Mouse (Mus musculus): ENCODE results near the gene Irf2bp2. TPM values are rescaled to one million over a fixed set of nuclear protein-coding genes. Genes with fewer than 3 reads are reported as not detected.
A peak's percentile ranks its signal among the peaks of the same experiment; 100 is the strongest.

Gene Irf2bp2
- polyA plus RNA-seq (2012; rRNA removed), result 81.2 and 127 TPM in 2 replicates

GRCm38 (mm10) chr8:126593889-126594480 lies at the start of gene Irf2bp2:
Irf2bp2 (minus strand) TSS chr8:126593986.
- TF ChIP-seq POLR2A (IDR thresholded peaks at IDR 0.05; ENCODE audit: borderline replicate concordance, extremely low read depth, low read depth, low read length) (peak; percentile 92), CTCF (IDR thresholded peaks at IDR 0.05; ENCODE audit: insufficient read depth, low read length) (no peak)
- Histone ChIP-seq H3K4me1 (ENCODE audit: control insufficient read depth, insufficient read depth, low read length) (peaks cover 8% of the 10 kb centered on the region), H3K4me3 (replicated peaks; ENCODE audit: extremely low read depth, low read depth, low read length) (peak within 1 kb of the TSS; percentile 96)
- DNase-seq, result peak; percentile 84
- 1% methylated on average over 55 of the region's 56 CpGs for WGBS

GRCm38 (mm10) chr8:126642665-126643064 lies 48.9 kb upstream of the Irf2bp2 start:
- no peaks in the 10 kb centered on the region for H3K4me1 ChIP-seq (ENCODE audit: control insufficient read depth, insufficient read depth, low read length)
- DNase-seq, result no peak
- 95% methylated on average over 4 of the region's 4 CpGs for WGBS
- TF ChIP-seq POLR2A (IDR thresholded peaks at IDR 0.05; ENCODE audit: borderline replicate concordance, extremely low read depth, low read depth, low read length) (no peak), CTCF (IDR thresholded peaks at IDR 0.05; ENCODE audit: insufficient read depth, low read length) (no peak)
- no peak overlapping the region for H3K4me3 ChIP-seq (replicated peaks; ENCODE audit: extremely low read depth, low read depth, low read length)

DNA sequence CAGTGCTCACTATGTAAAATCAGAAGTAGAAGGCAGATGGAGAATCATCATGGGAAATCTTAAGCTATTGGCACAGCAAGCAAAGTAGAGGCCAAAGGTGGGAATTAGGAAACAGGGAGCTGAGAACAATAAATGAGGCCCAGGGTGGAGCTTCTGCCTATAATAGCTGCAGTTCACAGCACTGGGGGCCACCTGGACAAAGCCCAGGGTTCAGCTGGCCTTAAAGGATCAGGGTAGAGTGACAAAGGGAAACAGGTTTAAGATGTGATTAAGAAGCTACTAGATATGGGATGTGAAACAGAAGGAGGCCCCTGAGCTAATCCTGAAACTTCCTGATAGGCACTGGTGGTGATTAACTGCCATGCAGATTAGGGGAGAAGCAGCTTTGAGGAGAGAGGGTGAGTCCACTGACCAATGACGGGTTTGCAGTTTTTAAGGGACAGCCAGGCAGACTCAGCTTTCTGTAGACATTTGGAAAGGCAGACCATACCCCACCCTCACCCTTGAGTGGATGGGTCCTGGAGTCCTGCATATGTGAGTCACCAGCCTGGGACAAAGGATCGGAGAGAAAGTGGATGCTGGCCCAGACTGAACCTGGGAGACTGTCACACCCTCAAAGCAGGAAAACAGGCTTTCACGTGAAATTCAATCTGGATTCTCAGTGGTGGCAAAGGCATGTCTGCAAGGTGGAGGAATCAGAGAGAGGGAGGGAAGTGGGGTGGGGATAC lies 47.9 kb upstream of the Irf2bp2 start:
- DNase-seq, result no peak
- H3K4me3 ChIP-seq (replicated peaks; ENCODE audit: extremely low read depth, low read depth, low read length), result no peak overlapping the region
- TF ChIP-seq POLR2A (IDR thresholded peaks at IDR 0.05; ENCODE audit: borderline replicate concordance, extremely low read depth, low read depth, low read length) (no peak), CTCF (IDR thresholded peaks at IDR 0.05; ENCODE audit: insufficient read depth, low read length) (no peak)
- no peaks in the 10 kb centered on the region for H3K4me1 ChIP-seq (ENCODE audit: control insufficient read depth, insufficient read depth, low read length)
- 67% methylated on average over 3 of the region's 3 CpGs for WGBS

DNA sequence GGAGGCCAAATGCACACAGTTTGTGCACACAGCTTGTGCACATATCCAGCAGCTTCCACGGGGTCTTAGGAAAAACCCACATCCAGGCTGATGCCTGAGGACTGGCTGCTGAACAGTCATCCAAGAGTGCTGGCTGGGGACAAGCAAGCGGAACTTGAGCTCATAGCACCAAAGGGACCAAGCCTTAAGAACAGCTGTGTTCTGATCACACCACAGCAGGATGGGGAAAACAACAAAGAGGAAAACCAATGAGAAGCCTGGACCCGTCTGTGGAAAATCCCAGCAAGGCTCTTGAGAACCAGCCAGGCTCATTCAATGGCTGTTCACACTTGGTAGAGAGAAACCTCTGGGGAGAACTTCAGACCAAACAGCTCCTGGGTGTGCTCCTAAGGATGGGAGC lies 45.4 kb upstream of the Irf2bp2 start:
- no peak for TF ChIP-seq CTCF (IDR thresholded peaks at IDR 0.05; ENCODE audit: insufficient read depth, low read length)
- TF ChIP-seq POLR2A (IDR thresholded peaks at IDR 0.05; ENCODE audit: borderline replicate concordance, extremely low read depth, low read depth, low read length), result peak; percentile 37; the same call in 1 of the 2 replicates
- WGBS, result 68% methylated on average over 3 of the region's 3 CpGs
- Histone ChIP-seq H3K4me1 (ENCODE audit: control insufficient read depth, insufficient read depth, low read length) (0 out of 2 replicates have a peak, but pooled peaks cover 2% of the 10 kb centered on the region), H3K4me3 (replicated peaks; ENCODE audit: extremely low read depth, low read depth, low read length) (no peak overlapping the region)
- DNase-seq, result no peak

GRCm38 (mm10) chr8:126638027-126638426 lies 44.2 kb upstream of the Irf2bp2 start:
- Histone ChIP-seq H3K4me3 (replicated peaks; ENCODE audit: extremely low read depth, low read depth, low read length) (no peak overlapping the region), H3K4me1 (ENCODE audit: control insufficient read depth, insufficient read depth, low read length) (0 out of 2 replicates have a peak, but pooled peaks cover 2% of the 10 kb centered on the region)
- WGBS, result 55% methylated on average over 8 of the region's 8 CpGs
- DNase-seq, result no peak
- TF ChIP-seq CTCF (IDR thresholded peaks at IDR 0.05; ENCODE audit: insufficient read depth, low read length), result no peak
- no peak for TF ChIP-seq POLR2A (IDR thresholded peaks at IDR 0.05; ENCODE audit: borderline replicate concordance, extremely low read depth, low read depth, low read length)

- DNase-seq, result no peak
- 0 out of 2 replicates have a peak, but pooled peaks cover 2% of the 10 kb centered on the region for H3K4me1 ChIP-seq (ENCODE audit: control insufficient read depth, insufficient read depth, low read length)
- TF ChIP-seq POLR2A (IDR thresholded peaks at IDR 0.05; ENCODE audit: borderline replicate concordance, extremely low read depth, low read depth, low read length), result no peak
- no peak for TF ChIP-seq CTCF (IDR thresholded peaks at IDR 0.05; ENCODE audit: insufficient read depth, low read length)
- H3K4me3 ChIP-seq (replicated peaks; ENCODE audit: extremely low read depth, low read depth, low read length), result no peak overlapping the region
- 36% methylated on average over 6 of the region's 6 CpGs for WGBS
Measured at GRCm38 (mm10) chr8:126634541-126635048, 40.8 kb upstream of the Irf2bp2 start.

DNA sequence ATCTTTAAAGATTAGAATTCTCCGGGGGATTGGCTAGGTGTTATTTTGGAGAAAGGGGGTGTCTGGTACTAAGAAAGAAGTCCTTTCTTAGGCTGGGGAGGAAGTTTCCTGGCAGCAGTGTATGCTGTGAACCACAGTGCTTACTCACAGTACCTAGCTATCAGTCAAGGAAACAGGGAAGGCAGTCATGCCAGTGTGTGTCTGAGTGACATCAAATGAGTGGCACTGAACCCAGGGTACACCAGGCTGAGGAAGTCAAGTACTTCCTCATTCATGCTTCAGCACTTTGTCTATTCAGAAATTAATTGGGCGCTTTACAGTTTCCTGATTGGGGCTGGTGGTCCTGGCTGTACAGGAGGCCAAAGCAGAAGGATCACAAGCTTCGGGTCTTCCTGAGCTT lies 34.8 kb upstream of the Irf2bp2 start:
- no peak for DNase-seq
- H3K4me1 ChIP-seq (ENCODE audit: control insufficient read depth, insufficient read depth, low read length), result no peaks in the 10 kb centered on the region; the same call in 1 of the 2 replicates
- no peak overlapping the region for H3K4me3 ChIP-seq (replicated peaks; ENCODE audit: extremely low read depth, low read depth, low read length)
- 71% methylated on average over 3 of the region's 3 CpGs for WGBS
- TF ChIP-seq POLR2A (IDR thresholded peaks at IDR 0.05; ENCODE audit: borderline replicate concordance, extremely low read depth, low read depth, low read length) (no peak), CTCF (IDR thresholded peaks at IDR 0.05; ENCODE audit: insufficient read depth, low read length) (no peak)

DNA sequence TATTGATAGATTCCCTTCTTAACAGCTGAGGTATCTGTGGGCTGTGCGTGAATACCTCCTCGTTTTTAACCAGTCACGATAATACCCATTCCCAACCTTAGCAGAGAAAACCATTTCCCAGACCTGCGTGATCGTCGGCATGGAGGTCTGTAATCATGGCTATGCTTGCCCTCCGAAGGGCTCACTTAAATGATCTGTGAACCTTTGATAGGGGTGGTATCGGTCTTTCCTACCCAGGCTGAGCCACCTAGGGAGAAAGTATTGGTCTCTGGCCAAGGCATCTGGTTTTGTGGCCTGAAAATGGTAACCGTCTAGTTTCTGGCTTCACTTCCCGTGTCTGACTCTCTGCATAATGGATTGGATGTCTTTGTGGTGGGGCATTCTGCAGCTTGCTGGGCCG lies 32.6 kb upstream of the Irf2bp2 start:
- H3K4me1 ChIP-seq (ENCODE audit: control insufficient read depth, insufficient read depth, low read length), result no peaks in the 10 kb centered on the region; the same call in 1 of the 2 replicates
- DNase-seq, result no peak
- 85% methylated on average over 11 of the region's 11 CpGs for WGBS
- H3K4me3 ChIP-seq (replicated peaks; ENCODE audit: extremely low read depth, low read depth, low read length), result no peak overlapping the region
- TF ChIP-seq POLR2A (IDR thresholded peaks at IDR 0.05; ENCODE audit: borderline replicate concordance, extremely low read depth, low read depth, low read length) (no peak), CTCF (IDR thresholded peaks at IDR 0.05; ENCODE audit: insufficient read depth, low read length) (no peak)

DNA sequence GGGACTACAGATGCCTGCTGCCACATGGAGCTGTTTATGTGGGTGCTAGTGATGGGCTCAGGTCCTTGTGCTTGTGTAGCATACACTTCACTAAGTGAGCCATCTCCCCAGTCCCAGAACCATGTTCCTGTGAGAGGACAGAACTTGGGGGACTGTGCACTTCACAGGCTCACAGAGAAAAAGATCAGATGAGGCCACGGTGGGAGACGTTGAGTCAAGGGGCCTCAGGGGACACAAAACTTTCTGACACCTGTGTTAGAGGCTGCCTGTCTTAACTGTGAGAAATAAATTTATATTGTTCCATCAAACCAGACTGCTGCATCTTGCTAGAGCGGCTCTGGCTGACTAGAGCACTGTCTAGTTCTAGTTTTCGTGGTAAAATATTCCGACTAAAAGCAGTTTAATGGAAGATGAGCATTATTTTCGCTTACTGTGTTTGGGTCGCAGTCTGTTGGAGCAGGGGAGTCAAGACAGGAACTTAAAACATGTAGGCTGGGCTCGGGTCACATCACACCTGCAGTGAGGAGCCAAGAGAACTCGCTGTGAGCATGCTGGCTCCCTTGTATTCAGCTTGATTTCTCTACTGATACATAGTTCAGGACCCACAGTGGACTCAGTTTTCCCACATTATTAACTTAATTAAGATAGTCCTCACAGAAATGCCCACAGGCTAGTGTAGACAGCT lies 28.5 kb upstream of the Irf2bp2 start:
- DNase-seq, result no peak

More for the DNA sequence above, 28.5 kb upstream of the Irf2bp2 start:
- H3K4me3 ChIP-seq (replicated peaks; ENCODE audit: extremely low read depth, low read depth, low read length), result no peak overlapping the region
- TF ChIP-seq POLR2A (IDR thresholded peaks at IDR 0.05; ENCODE audit: borderline replicate concordance, extremely low read depth, low read depth, low read length) (no peak), CTCF (IDR thresholded peaks at IDR 0.05; ENCODE audit: insufficient read depth, low read length) (no peak)
- WGBS, result 85% methylated on average over 9 of the region's 9 CpGs
- H3K4me1 ChIP-seq (ENCODE audit: control insufficient read depth, insufficient read depth, low read length), result 0 out of 2 replicates have a peak, but pooled peaks cover 2% of the 10 kb centered on the region
